Mouse (Mus musculus) cortical plate, adult 2 months (tissue): ENCODE measurements around the gene Sirt4. TPM values are rescaled to one million over a fixed set of nuclear protein-coding genes. Genes with fewer than 3 reads are reported as not detected.
"Not testable (repeated sequence)": the region's sequence is repeated elsewhere in the genome, so short reads cannot be mapped to it uniquely, and the experiment has no call there.

ENCODE experiments used
- H3K27ac ChIP-seq: fragments of 200-500 bp; 2 replicates; pipeline ENCODE4 v1.5.1; 2012; ENCODE audit warnings: low read length, control low read depth, inconsistent platforms; ENCODE audit not compliant: insufficient read depth
- H3K4me1 ChIP-seq: fragments of 200-500 bp; 2 replicates; pipeline ENCODE4 v1.6.1; 2011; ENCODE audit warnings: low read length; ENCODE audit not compliant: control insufficient read depth, insufficient read depth
- H3K4me3 ChIP-seq: fragments of 200-500 bp; 2 replicates; pipeline ENCODE4 v1.5.1; 2011; ENCODE audit warnings: mild to moderate bottlenecking, low read length, control low read depth; ENCODE audit not compliant: insufficient read depth
- CTCF ChIP-seq: fragments of 200-500 bp; IDR thresholded peaks from 2 replicates; pipeline ENCODE4 v1.5.1; 2011; ENCODE audit warnings: mild to moderate bottlenecking, control low read depth, low read length; ENCODE audit not compliant: insufficient read depth; ENCODE audit errors: extremely low read depth
- POLR2A ChIP-seq: fragments of 200-500 bp; IDR thresholded peaks from 2 replicates; pipeline ENCODE4 v1.6.1; 2011; ENCODE audit warnings: mild to moderate bottlenecking, low read length, control low read depth; ENCODE audit not compliant: insufficient read depth; ENCODE audit errors: extremely low read depth
- polyA plus RNA-seq: library from polyadenylated mRNA; depleted of rRNA; stranded (reverse); fragments of >200 nt; gene quantifications from 2 replicates; pipeline ENCODE4 v1.2.3, GENCODE M21; 2012

The Sirt4 gene
- polyA plus RNA-seq, 1 experiment: 89.5 TPM

GRCm38 (mm10) chr5:115454422-115455090 lies 30.0 kb downstream of the Sirt4 start:
- Histone ChIP-seq H3K27ac (no peak overlapping the region), H3K4me3 (no peak overlapping the region)

GRCm38 (mm10) chr5:115450410-115451317 lies 33.9 kb downstream of the Sirt4 start:
- TF ChIP-seq CTCF (no peak), POLR2A (no peak)
- Histone ChIP-seq H3K4me3 (no peak overlapping the region), H3K27ac (no peak overlapping the region), H3K4me1 (no peaks in the 10 kb centered on the region)

More at GRCm38 (mm10) chr5:115454422-115455090, 30.0 kb downstream of the Sirt4 start:
- no peak for TF ChIP-seq POLR2A
- no peak for TF ChIP-seq CTCF
- no peaks in the 10 kb centered on the region for H3K4me1 ChIP-seq

- Histone ChIP-seq H3K4me3 (no peak overlapping the region), H3K4me1 (no peaks in the 10 kb centered on the region), H3K27ac (no peak overlapping the region)
- TF ChIP-seq CTCF: no peak
- TF ChIP-seq POLR2A: no peak
Measured at GRCm38 (mm10) chr5:115449247-115449646, 35.3 kb downstream of the Sirt4 start.

GRCm38 (mm10) chr5:115447108-115447507 lies 37.4 kb downstream of the Sirt4 start:
- Histone ChIP-seq H3K4me1 (no peaks in the 10 kb centered on the region), H3K4me3 (no peak overlapping the region), H3K27ac (no peak overlapping the region)
- TF ChIP-seq POLR2A (no peak), CTCF (no peak)

- Histone ChIP-seq H3K4me3 (no peak overlapping the region), H3K27ac (no peak overlapping the region), H3K4me1 (no peaks in the 10 kb centered on the region)
- TF ChIP-seq CTCF: no peak
Measured at GRCm38 (mm10) chr5:115444130-115444529, 40.4 kb downstream of the Sirt4 start.

- not testable (repeated sequence) for H3K4me1 ChIP-seq, H3K4me3 ChIP-seq, H3K27ac ChIP-seq
- TF ChIP-seq CTCF: peak; percentile 35; the same call in 1 of the 2 replicates
Measured at GRCm38 (mm10) chr5:115442663-115443062, 41.9 kb downstream of the Sirt4 start.

- Histone ChIP-seq H3K4me3 (no peak overlapping the region), H3K4me1 (no peaks in the 10 kb centered on the region), H3K27ac (no peak overlapping the region)
- TF ChIP-seq POLR2A (no peak), CTCF (peak; percentile 95)
Measured at GRCm38 (mm10) chr5:115441205-115441849, 43.2 kb downstream of the Sirt4 start.

GRCm38 (mm10) chr5:115438667-115439066 lies 45.9 kb downstream of the Sirt4 start:
- peaks cover 6% of the 10 kb centered on the region for H3K4me1 ChIP-seq
- TF ChIP-seq CTCF (no peak), POLR2A (no peak)
- H3K27ac ChIP-seq: no peak overlapping the region
- H3K4me3 ChIP-seq: no peak overlapping the region

- peak overlapping the region; percentile 80 for H3K27ac ChIP-seq
- peaks cover 6% of the 10 kb centered on the region for H3K4me1 ChIP-seq
- no peak overlapping the region for H3K4me3 ChIP-seq
- TF ChIP-seq POLR2A: no peak
Measured at GRCm38 (mm10) chr5:115437945-115438315, 46.6 kb downstream of the Sirt4 start.

- peaks cover 6% of the 10 kb centered on the region for H3K4me1 ChIP-seq
- no peak overlapping the region for H3K27ac ChIP-seq
- H3K4me3 ChIP-seq: no peak overlapping the region
- TF ChIP-seq POLR2A (no peak), CTCF (no peak)
Measured at GRCm38 (mm10) chr5:115437242-115437944, 47.1 kb downstream of the Sirt4 start.
